Mouse (Mus musculus) G1E (cell line): ENCODE measurements around the gene Rps4x. TPM values are rescaled to one million over a fixed set of nuclear protein-coding genes. Genes with fewer than 3 reads are reported as not detected.

ENCODE experiments used
- ATAC-seq: 2 replicates; pipeline ENCODE4 v1.8.0; 2016; ENCODE audit warnings: mild to moderate bottlenecking; ENCODE audit not compliant: insufficient number of reproducible peaks, poor library complexity, low FRiP score, severe bottlenecking; ENCODE audit errors: extremely low read depth
- DNase-seq: peaks from one replicate; pipeline ENCODE4 v3.0.0; 2012; ENCODE audit warnings: low spot score
- H3K27me3 ChIP-seq: 2 replicates; pipeline ENCODE4 v1.6.1; 2012; ENCODE audit warnings: mild to moderate bottlenecking, low read length, inconsistent platforms; ENCODE audit not compliant: insufficient read depth
- H3K36me3 ChIP-seq: replicated peaks from 2 replicates; pipeline ENCODE3; 2012; ENCODE audit warnings: mild to moderate bottlenecking, inconsistent platforms
- H3K4me1 ChIP-seq: 2 replicates; pipeline ENCODE4 v1.6.1; 2012; ENCODE audit warnings: low read depth, low read length, inconsistent platforms, mixed read lengths; ENCODE audit not compliant: insufficient read depth
- H3K4me3 ChIP-seq: 2 replicates; pipeline ENCODE4 v1.5.1; 2012; ENCODE audit warnings: low read depth, mild to moderate bottlenecking, inconsistent platforms, low read length, moderate library complexity, mixed read lengths
- H3K9me3 ChIP-seq: replicated peaks from 2 replicates; pipeline ENCODE4 v1.6.1; 2012; ENCODE audit warnings: inconsistent platforms
- CTCF ChIP-seq: IDR thresholded peaks from 2 replicates; pipeline ENCODE4 v1.5.1; 2012; ENCODE audit warnings: low read depth, low read length, inconsistent platforms, mixed read lengths
- GATA1 ChIP-seq: IDR thresholded peaks from 2 replicates; pipeline ENCODE4 v1.6.1; 2012; ENCODE audit warnings: borderline replicate concordance, low read length, inconsistent platforms, mixed read lengths
- GATA2 ChIP-seq: IDR thresholded peaks from 2 replicates; pipeline ENCODE4 v1.6.1; 2012; ENCODE audit warnings: low read depth, low read length, inconsistent platforms, borderline replicate concordance
- POLR2AphosphoS5 ChIP-seq: IDR thresholded peaks from 2 replicates; pipeline ENCODE4 v1.6.1; 2012; ENCODE audit warnings: low read depth, low read length, inconsistent platforms; ENCODE audit not compliant: insufficient replicate concordance
- TAL1 ChIP-seq: conservative IDR thresholded peaks from 2 replicates; pipeline ENCODE4 v1.6.1; 2012; ENCODE audit warnings: low read depth, low read length, inconsistent platforms, mixed read lengths
- polyA plus RNA-seq: library from polyadenylated mRNA; stranded (reverse); fragments of >175 nt; gene quantifications from 2 replicates; pipeline ENCODE4 v1.2.3, GENCODE M21; 2012
- total RNA-seq, 2 experiments: library from RNA; stranded (forward) in 1 of 2; stranded (reverse) in 1 of 2; fragments of 200-1000 nt in 1 of 2; fragments of >200 nt in 1 of 2; fragmentation: Nextera tagmentation in 1 of 2; gene quantifications; 2 replicates each; pipeline ENCODE4 v1.2.3; 2014 to 2017

Rps4x gene
- total and polyA plus RNA-seq, 3 experiments = 175 to 2,960 (median 1,040) TPM

GRCm38 (mm10) chrX:102175538-102176287 lies 13.5 kb downstream of the Rps4x start:
- no peaks in the 10 kb centered on the region for H3K9me3 ChIP-seq
- no peak overlapping the region for H3K4me3 ChIP-seq
- H3K36me3 ChIP-seq = peaks cover 8% of the 10 kb centered on the region
- peaks cover 11% of the 10 kb centered on the region for H3K4me1 ChIP-seq
- TF ChIP-seq CTCF = no peak
- no peak for TF ChIP-seq GATA1
- TF ChIP-seq TAL1 = no peak
- no peak for TF ChIP-seq POLR2AphosphoS5
- no peak for TF ChIP-seq GATA2
- H3K27me3 ChIP-seq = no peaks in the 10 kb centered on the region
- ATAC-seq (no peak), DNase-seq (no peak)

GRCm38 (mm10) chrX:102170900-102171299 lies 18.3 kb downstream of the Rps4x start:
- ATAC-seq (no peak), DNase-seq (no peak)
- TF ChIP-seq GATA2 (no peak), CTCF (no peak), TAL1 (no peak), POLR2AphosphoS5 (no peak), GATA1 (no peak)
- Histone ChIP-seq H3K4me3 (no peak overlapping the region), H3K27me3 (peaks cover 4% of the 10 kb centered on the region; the same call in 1 of the 2 replicates), H3K9me3 (no peaks in the 10 kb centered on the region), H3K4me1 (peaks cover 10% of the 10 kb centered on the region; the same call in 1 of the 2 replicates), H3K36me3 (no peaks in the 10 kb centered on the region)

GRCm38 (mm10) chrX:102170135-102170534 lies 19.1 kb downstream of the Rps4x start:
- no peak overlapping the region for H3K4me3 ChIP-seq
- H3K36me3 ChIP-seq = no peaks in the 10 kb centered on the region
- no peak for ATAC-seq
- no peak for DNase-seq
- no peaks in the 10 kb centered on the region for H3K9me3 ChIP-seq
- H3K4me1 ChIP-seq = peaks cover 10% of the 10 kb centered on the region; the same call in 1 of the 2 replicates
- H3K27me3 ChIP-seq = peaks cover 4% of the 10 kb centered on the region; the same call in 1 of the 2 replicates
- TF ChIP-seq GATA2 = no peak

GRCm38 (mm10) chrX:102169724-102170123 lies 19.5 kb downstream of the Rps4x start:
- Histone ChIP-seq H3K4me1 (peaks cover 10% of the 10 kb centered on the region; the same call in 1 of the 2 replicates), H3K36me3 (no peaks in the 10 kb centered on the region), H3K9me3 (no peaks in the 10 kb centered on the region), H3K4me3 (no peak overlapping the region), H3K27me3 (peaks cover 4% of the 10 kb centered on the region; the same call in 1 of the 2 replicates)
- TF ChIP-seq GATA2 = no peak
- DNase-seq (no peak), ATAC-seq (no peak)

- Histone ChIP-seq H3K36me3 (no peaks in the 10 kb centered on the region), H3K4me1 (peaks cover 10% of the 10 kb centered on the region; the same call in 1 of the 2 replicates), H3K9me3 (no peaks in the 10 kb centered on the region), H3K27me3 (peaks cover 4% of the 10 kb centered on the region; the same call in 1 of the 2 replicates), H3K4me3 (no peak overlapping the region)
- DNase-seq (no peak), ATAC-seq (no peak)
- TF ChIP-seq GATA2 (no peak), GATA1 (no peak), TAL1 (no peak), CTCF (no peak), POLR2AphosphoS5 (no peak)
These were observed 22.2 kb downstream of the Rps4x start for GRCm38 (mm10) chrX:102166986-102167385.

GRCm38 (mm10) chrX:102166521-102166920 lies 22.7 kb downstream of the Rps4x start:
- TF ChIP-seq CTCF = no peak
- TF ChIP-seq GATA1 = no peak
- TF ChIP-seq TAL1 = no peak
- TF ChIP-seq GATA2 = no peak
- TF ChIP-seq POLR2AphosphoS5 = no peak
- no peak for DNase-seq

GRCm38 (mm10) chrX:102163529-102163928 lies 25.7 kb downstream of the Rps4x start:
- no peaks in the 10 kb centered on the region for H3K9me3 ChIP-seq
- no peaks in the 10 kb centered on the region; the same call in 1 of the 2 replicates for H3K4me1 ChIP-seq
- no peaks in the 10 kb centered on the region for H3K36me3 ChIP-seq
- DNase-seq (no peak), ATAC-seq (no peak)
- no peak overlapping the region for H3K4me3 ChIP-seq
- H3K27me3 ChIP-seq = peaks cover 4% of the 10 kb centered on the region; the same call in 1 of the 2 replicates
- no peak for TF ChIP-seq POLR2AphosphoS5
- no peak for TF ChIP-seq CTCF
- TF ChIP-seq GATA1 = no peak
- TF ChIP-seq GATA2 = no peak
- TF ChIP-seq TAL1 = no peak

More at GRCm38 (mm10) chrX:102166521-102166920, 22.7 kb downstream of the Rps4x start:
- Histone ChIP-seq H3K4me1 (peaks cover 10% of the 10 kb centered on the region; the same call in 1 of the 2 replicates), H3K9me3 (no peaks in the 10 kb centered on the region), H3K27me3 (peaks cover 4% of the 10 kb centered on the region; the same call in 1 of the 2 replicates), H3K4me3 (no peak overlapping the region), H3K36me3 (no peaks in the 10 kb centered on the region)
- ATAC-seq = no peak
